Mouse (Mus musculus): ENCODE results near the gene Cd4. TPM values are rescaled to one million over a fixed set of nuclear protein-coding genes. Genes with fewer than 3 reads are reported as not detected.

Cd4 gene
- total RNA-seq, 2 experiments from 2014 or later = 1.2 TPM; not detected in 1

DNA sequence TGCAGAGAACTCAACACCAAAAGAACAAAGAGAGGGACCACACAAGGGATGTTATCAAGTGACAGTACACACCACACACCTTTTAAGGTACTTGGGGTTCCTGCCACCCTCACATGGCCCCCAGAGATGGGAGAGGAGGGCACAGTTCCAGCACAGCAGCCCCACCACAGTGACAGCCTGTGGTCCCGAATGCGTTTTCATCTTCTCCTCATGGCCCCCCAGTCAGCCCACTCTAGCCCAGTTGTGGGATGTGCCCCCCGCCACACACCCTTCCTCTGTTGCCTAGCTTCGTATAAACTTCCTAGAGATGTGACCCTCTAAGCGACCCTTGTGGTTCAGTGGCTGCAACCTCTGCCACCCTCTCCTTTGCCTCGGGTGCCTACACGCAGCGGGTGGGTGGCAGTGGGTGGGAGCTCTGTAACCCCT is 2.1 kb downstream of the Cd4 start:
- no peak for DNase-seq

- no peak for DNase-seq
These were observed 3.1 kb downstream of the Cd4 start for GRCm38 (mm10) chr6:124884714-124885500.

DNA sequence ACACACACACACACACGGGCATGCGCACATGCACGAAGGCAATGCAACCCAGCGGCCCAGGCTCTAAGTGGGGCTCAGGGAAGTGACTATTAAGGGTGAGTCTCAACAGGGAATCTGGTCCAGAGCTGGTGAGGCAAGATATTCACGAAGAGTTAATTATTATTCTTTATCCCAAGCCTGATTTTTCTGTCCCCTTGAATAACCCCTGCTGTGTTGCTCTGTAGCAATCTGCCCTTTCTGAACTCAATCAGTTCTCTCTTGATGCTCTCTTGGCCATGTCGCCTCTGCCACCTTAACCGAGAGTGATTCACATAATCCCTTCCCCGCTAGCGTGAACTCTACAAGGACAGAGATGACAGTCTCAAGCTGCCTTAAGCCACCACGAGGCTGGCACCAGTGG is 4.7 kb downstream of the Cd4 start:
- DNase-seq = no peak

DNA sequence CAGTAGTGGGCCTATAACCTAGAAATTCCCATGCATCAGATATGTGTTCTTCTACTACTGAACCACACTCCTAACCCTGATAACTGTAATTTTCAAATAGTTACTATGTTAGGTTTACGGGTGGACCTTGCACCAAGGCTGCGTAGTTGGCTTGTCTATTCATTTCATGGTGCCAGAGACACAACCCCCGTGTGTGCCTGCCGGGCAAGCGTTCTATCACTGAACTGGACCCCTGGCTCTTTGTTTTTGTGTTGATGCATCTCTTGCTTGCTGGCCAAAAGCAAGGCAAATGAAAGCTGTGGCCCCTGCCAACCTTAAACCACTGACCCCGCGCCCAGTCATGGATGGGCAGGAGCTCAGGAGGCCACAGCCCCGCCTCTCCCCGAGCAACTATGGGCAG is 6.2 kb downstream of the Cd4 start:
- no peak for DNase-seq

- DNase-seq = no peak
These were observed 8.6 kb downstream of the Cd4 start for GRCm38 (mm10) chr6:124879390-124879789.

GRCm38 (mm10) chr6:124874348-124874747 is 13.7 kb downstream of the Cd4 start:
- DNase-seq = no peak

DNA sequence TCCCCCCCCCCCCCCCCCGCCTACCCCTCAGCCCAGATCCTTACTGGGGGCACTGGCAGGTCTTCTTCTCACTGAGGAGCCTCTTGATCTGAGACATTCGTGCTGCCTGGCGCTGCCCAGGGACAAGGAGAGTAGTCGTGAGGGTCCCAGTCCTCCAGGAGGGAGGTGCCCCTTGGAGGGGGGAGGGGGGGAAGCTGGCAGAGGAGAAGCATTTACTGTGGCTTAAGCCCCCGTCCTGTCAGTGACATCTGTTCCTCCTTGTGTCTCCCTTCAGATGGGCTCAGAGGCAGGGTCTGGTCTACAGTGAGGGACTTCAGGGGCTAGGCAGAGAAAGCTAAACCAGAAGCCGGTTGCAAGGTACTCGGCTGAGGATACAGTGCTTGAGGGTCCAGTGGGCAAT is 21.5 kb downstream of the Cd4 start:
- no peak for DNase-seq

GRCm38 (mm10) chr6:124865766-124866362 is 22.2 kb downstream of the Cd4 start:
- DNase-seq = no peak

GRCm38 (mm10) chr6:124863658-124864298 is 24.2 kb downstream of the Cd4 start, which contains the start of gene Gpr162:
Gene Gpr162, minus strand, starts transcription at chr6:124863983.
- DNase-seq = peak; percentile 56

DNA sequence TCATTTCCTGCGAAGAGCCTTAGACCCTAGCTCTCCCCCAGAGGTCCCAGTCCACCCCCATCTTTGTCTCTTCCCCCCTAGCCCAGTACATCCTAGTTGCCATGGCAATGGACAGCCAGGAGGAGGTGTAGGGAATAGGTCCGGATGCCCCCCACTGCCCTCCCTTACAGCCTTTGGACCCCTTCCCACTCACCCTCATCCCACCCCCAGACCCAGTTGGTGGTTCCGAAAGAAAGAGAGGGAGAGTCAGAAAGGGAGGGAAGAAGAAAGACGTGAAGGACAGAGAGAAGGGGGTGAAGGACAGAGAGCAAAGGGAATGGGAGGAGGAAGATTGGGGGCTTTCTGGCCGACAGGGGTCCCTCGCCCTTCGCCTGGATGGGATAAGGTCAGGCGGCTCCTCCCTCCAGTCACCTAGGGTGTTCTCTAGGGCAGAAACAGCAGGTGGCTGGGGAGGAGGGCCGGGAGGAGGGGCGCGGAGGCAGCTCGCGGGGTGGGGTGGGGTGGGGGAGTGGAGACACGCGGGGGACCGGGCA is 24.8 kb downstream of the Cd4 start:
- no peak for DNase-seq

DNA sequence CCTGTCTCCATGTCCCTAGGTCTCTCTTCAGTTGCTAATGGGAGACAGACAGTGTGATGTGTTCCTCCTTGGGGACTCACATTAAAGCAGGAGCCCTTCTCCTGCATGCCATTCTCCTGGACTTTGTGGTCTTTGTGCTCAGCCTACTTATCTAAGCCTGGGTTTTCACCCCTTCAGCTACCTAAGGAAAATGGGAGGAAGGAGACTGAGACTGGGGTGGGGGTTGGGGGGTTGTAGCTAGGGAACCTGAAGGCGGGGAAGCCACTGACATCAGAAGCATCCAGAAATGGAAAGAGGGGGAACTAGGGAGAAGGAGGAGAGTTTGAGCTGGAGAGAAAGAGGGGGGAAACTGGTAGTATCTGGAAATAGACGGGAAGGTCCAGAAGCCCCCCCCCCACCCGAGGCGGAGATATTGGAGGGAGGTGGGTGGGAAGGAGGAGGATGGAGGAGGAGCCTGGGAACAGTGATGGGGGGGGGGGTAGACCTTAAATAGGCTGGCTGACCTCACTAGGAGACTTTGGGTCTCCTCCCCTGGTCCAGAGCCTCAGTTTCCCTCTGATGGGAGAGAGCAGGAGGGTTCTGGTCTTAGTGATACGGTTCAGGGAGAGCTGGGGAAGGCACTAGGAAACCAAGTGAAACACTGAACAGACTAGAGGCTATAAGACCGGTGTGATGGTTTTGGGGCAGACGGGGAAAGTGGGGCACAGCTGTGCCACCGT is 25.5 kb downstream of the Cd4 start:
- no peak for DNase-seq

DNA sequence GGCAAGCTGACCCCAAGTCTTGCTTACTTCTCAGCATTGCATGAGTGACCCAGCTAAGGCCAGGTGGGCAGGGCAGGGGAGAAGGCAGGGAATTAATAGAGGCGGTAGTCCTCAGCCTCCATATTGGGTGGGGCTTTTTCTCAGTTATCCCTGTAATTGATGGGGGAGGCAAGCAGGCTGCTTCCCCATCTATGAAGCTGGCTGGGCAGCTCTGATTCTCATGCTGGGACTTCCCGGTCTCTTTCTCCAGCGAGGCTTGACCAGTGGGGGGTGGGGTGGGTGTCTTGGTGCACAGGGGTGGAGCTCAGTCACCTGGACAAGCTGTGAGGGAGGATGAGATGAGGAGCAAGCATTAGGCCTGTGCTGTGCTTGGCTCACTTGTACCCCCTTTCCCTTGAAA is 26.2 kb downstream of the Cd4 start:
- no peak for DNase-seq

- DNase-seq = no peak
These were observed 26.8 kb downstream of the Cd4 start for GRCm38 (mm10) chr6:124861266-124861665.

DNA sequence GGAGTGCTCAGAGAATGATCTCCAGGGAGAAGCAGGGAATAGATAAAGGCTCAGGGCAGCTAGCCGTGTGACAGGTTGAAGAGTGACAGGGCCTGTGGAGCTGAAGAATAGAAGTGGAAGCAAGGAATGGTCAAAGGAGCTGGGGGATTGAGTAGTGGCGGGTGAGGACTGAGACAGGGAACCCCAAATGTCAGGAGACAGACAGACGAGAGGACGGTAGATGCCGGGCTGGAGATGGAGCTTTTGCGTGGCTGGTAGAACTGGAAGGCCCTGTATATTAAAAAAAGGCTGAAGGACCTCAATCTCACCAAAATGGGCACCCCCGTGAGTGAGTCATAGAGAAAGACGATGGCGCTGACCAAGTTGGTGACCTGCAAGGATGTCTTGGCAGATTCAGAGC is 27.5 kb downstream of the Cd4 start:
- DNase-seq = no peak

- peak; percentile 77 for DNase-seq
These were observed 28.3 kb downstream of the Cd4 start for GRCm38 (mm10) chr6:124859725-124860124.

- no peak for DNase-seq
These were observed 29.3 kb downstream of the Cd4 start for GRCm38 (mm10) chr6:124858561-124859318.

GRCm38 (mm10) chr6:124857840-124858530 is 30.0 kb downstream of the Cd4 start:
- DNase-seq = no peak

DNA sequence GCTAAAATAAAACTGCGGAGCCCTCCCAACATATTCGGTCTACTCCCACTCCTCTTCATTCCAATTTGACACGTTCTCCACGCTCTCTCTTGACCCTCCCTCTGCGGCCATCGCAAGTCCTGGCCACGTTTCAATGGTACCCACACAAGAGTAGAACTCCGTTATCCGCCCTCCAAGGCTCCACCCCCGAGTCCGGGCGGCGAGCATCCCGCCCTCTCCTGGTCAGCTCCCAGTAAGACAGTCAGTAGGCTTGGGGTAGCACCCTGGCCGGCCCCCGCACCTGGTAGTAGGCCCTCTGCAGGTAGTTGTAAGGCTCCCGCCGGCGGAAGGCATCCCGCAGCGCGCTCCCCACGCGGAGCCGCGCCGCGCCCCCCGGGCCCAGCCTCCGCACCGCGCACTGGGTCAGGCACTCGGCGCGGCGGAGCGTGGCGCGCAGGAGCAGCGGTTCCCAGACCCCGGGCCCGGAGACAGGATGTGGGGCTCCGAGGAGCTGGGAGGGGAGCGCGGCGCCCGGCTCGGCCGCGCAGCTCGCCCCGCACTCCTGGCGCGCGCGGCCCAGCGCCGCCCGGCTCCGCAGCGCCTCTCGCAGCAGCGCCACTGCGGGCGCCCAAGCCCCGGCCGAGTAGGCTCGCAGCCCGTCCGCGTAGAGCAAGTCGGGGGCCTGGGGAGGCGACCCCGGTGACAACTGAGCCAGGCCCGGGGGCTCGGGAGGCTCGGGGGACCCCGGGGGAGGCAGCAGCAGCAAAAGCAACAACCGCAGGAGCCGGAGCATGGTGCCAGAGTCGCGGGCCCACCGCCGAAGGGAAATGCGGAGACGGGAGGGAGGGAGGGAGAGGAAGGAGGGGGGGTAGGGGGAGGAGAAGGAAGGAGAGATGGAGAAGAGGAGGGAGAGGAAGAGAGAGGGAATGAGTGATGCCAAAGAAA is 30.8 kb downstream of the Cd4 start, which contains the start of gene P3h3:
Gene P3h3, minus strand, starts transcription at position 837 of the 924 bp plus-strand sequence.
- peak; percentile 73 for DNase-seq

GRCm38 (mm10) chr6:124856321-124856720 is 31.7 kb downstream of the Cd4 start:
- no peak for DNase-seq

DNA sequence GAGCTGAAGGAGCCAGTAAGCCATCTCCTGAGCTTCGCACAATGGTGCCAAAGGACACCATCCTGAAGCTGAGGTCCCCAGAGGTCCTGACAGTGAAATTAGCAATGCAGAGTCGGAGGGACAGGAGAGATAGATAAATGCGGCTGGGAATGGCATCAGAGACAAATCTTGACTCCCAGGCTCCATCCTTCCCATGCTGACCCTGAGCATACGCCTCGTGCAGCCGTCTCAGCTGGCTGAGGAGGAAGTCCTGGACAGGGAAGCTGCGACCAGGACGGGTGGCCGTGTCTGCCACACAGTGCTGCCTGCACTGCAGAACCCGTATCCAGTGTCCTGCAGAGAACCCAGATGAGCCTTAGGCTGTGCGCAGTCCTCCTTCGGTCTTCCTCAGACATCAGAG is 33.4 kb downstream of the Cd4 start:
- no peak for DNase-seq

All from gastrocnemius, postnatal 25 days (tissue).